Mouse (Mus musculus) heart, embryonic 10.5 days (tissue): ENCODE results near the gene Lmo7. TPM values are rescaled to one million over a fixed set of nuclear protein-coding genes. Genes with fewer than 3 reads are reported as not detected.

ENCODE experiments used
- DNase-seq: peaks from one replicate; pipeline ENCODE4 v3.0.0-alpha.2; 2017; ENCODE audit warnings: low spot score
- H3K27ac ChIP-seq: fragments of 300-500 bp; sonication (generic); 2 replicates; pipeline ENCODE4 v1.5.1; 2016; ENCODE audit warnings: mild to moderate bottlenecking
- H3K27me3 ChIP-seq: fragments of 300-500 bp; sonication (generic); 2 replicates; pipeline ENCODE4 v1.6.1; 2016; ENCODE audit warnings: mild to moderate bottlenecking; ENCODE audit not compliant: poor library complexity, insufficient read depth, severe bottlenecking
- H3K36me3 ChIP-seq: fragments of 300-500 bp; sonication (generic); 2 replicates; pipeline ENCODE4 v1.6.1; 2016; ENCODE audit warnings: mild to moderate bottlenecking, moderate library complexity
- H3K4me1 ChIP-seq: fragments of 300-500 bp; sonication (generic); 2 replicates; pipeline ENCODE4 v1.6.1; 2016; ENCODE audit warnings: mild to moderate bottlenecking
- H3K4me3 ChIP-seq: fragments of 300-500 bp; sonication (generic); 2 replicates; pipeline ENCODE4 v1.5.1; 2016; ENCODE audit warnings: mild to moderate bottlenecking, moderate library complexity
- H3K9me3 ChIP-seq: fragments of 300-500 bp; sonication (generic); 2 replicates; pipeline ENCODE4 v1.6.1; 2016; ENCODE audit warnings: mild to moderate bottlenecking, moderate library complexity
- WGBS: fragments of 180-500 bp; shearing (Covaris S2); methylation state at CpG from one replicate; pipeline ENCODE4 v1.1.7; 2016; 5-methylcytosine and 5-hydroxymethylcytosine counted together
- polyA plus RNA-seq: library from polyadenylated mRNA; unstranded; fragments of >200 nt; fragmentation: Nextera tagmentation; extraction: Ambion mirVana; gene quantifications from 2 replicates; pipeline ENCODE4 v1.2.1, GENCODE M21; 2016

The Lmo7 gene
- polyA plus RNA-seq, 1 experiment from 2014 or later = 79.4 TPM

GRCm38 (mm10) chr14:101784315-101784945 lies 54.7 kb downstream of the Lmo7 start:
- Histone ChIP-seq H3K9me3 (no peaks in the 10 kb centered on the region), H3K27ac (no peak overlapping the region), H3K36me3 (no peaks in the 10 kb centered on the region), H3K4me3 (no peak overlapping the region), H3K27me3 (no peaks in the 10 kb centered on the region), H3K4me1 (no peaks in the 10 kb centered on the region)
- no peak for DNase-seq
- 94% methylated on average over 3 of the region's 3 CpGs for WGBS

DNA sequence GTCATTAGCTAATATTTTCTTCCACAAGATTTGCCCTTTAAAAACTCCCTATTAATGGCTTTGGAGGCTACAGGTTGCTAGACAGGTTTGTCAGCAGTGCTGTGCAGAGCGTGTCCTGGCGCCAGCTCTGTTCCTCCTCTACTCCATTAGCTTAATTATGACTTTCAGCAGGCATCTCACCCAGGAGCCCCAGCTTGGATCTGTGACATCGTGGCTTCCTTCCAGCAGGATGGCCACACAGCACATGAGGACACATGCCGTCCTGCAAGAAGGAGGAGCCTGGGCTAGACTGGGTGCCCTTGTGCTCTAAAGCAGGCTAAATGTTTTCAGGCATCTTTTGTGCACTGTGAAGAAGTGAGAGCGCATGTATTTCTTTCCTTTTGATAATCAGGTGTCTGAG lies 58.1 kb downstream of the Lmo7 start:
- Histone ChIP-seq H3K36me3 (no peaks in the 10 kb centered on the region), H3K27ac (no peak overlapping the region), H3K9me3 (no peaks in the 10 kb centered on the region), H3K27me3 (no peaks in the 10 kb centered on the region), H3K4me3 (no peak overlapping the region), H3K4me1 (no peaks in the 10 kb centered on the region)
- 61% methylated on average over 5 of the region's 5 CpGs for WGBS
- DNase-seq = no peak

GRCm38 (mm10) chr14:101788475-101788874 lies 58.7 kb downstream of the Lmo7 start:
- Histone ChIP-seq H3K4me1 (no peaks in the 10 kb centered on the region), H3K36me3 (no peaks in the 10 kb centered on the region), H3K4me3 (no peak overlapping the region), H3K27ac (no peak overlapping the region), H3K9me3 (no peaks in the 10 kb centered on the region), H3K27me3 (no peaks in the 10 kb centered on the region)
- DNase-seq = no peak
- 59% methylated on average over 3 of the region's 6 CpGs for WGBS

GRCm38 (mm10) chr14:101794553-101795177 lies 64.9 kb downstream of the Lmo7 start:
- no peak for DNase-seq
- WGBS = 89% methylated on average over 10 of the region's 10 CpGs
- Histone ChIP-seq H3K27me3 (no peaks in the 10 kb centered on the region), H3K4me3 (no peak overlapping the region), H3K9me3 (no peaks in the 10 kb centered on the region), H3K27ac (no peak overlapping the region), H3K36me3 (no peaks in the 10 kb centered on the region), H3K4me1 (peaks cover 8% of the 10 kb centered on the region; the same call in 1 of the 2 replicates)

DNA sequence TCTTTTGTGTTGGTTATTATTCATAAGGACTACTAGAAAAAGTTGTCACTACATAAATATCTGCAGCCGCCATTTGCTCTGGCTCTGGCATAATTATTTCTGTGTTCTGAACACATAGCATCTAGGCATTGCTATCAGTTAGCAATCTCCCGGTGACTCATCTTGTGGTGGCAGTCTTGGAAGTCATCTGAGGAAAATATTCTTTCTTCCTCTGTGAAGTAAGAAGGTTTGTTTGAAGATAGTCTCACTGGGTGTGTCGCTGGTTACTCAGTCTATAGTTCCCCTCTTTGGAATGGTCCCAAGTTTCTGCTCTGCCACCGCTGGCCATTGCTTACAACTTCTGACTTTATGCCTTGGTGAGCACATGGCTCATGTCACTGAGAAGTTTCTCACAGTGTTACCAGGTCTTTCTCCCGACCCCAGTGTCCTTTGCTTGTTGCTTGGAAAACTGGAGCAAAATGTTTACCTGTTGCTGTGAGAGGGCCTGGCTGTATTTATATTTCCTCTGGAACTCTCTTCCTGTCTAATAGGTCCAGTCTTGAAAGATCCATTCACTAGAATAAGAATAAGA lies 68.3 kb downstream of the Lmo7 start:
- 77% methylated on average over 5 of the region's 5 CpGs for WGBS
- Histone ChIP-seq H3K4me3 (no peak overlapping the region), H3K27me3 (no peaks in the 10 kb centered on the region), H3K36me3 (no peaks in the 10 kb centered on the region), H3K4me1 (peaks cover 12% of the 10 kb centered on the region; the same call in 1 of the 2 replicates), H3K27ac (no peak overlapping the region), H3K9me3 (no peaks in the 10 kb centered on the region)
- no peak for DNase-seq

DNA sequence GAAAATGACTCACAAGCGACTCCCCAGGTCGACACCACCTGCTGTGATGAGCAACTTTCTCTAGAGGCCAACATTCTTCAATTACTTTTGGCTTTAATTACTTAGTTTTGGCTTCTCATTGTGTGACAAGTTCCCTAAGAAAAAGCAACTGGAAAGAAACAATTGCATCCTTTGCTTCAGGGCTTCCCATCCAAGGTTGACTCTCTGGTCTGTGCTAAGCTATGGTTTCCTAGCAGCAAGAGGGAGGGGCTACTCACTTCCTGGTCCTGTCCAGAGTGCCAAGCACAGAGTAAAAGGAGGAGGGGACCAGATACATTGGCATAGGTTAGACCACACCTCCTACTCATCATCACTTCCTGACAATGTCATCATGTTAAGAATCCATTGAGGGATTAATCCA lies 69.0 kb downstream of the Lmo7 start:
- no peaks in the 10 kb centered on the region for H3K27me3 ChIP-seq
- DNase-seq = no peak

DNA sequence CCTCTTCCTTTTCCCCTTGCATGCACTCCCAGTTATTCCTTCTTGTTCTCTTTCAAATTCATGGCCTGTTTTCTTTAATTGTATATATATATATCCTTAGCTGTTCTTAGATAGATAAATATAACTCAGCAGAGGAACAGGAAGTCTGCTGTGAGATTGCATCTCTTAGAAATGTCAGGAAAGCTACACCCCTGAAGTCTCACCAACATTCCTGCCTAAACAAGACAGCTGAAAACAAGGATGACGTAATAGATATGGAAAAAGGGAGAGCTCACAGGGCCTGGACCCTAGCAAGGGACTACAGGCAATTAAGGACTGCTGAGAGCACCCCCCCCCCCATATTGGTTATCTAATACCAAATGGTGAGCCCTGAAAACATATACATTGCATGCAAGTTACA lies 71.9 kb downstream of the Lmo7 start:
- no peak overlapping the region for H3K27ac ChIP-seq

More for the DNA sequence above, 69.0 kb downstream of the Lmo7 start:
- WGBS = 79% methylated on average over 2 of the region's 2 CpGs
- Histone ChIP-seq H3K36me3 (no peaks in the 10 kb centered on the region), H3K27ac (no peak overlapping the region), H3K9me3 (no peaks in the 10 kb centered on the region), H3K4me3 (no peak overlapping the region), H3K4me1 (peaks cover 12% of the 10 kb centered on the region; the same call in 1 of the 2 replicates)

GRCm38 (mm10) chr14:101804119-101804518 lies 74.4 kb downstream of the Lmo7 start:
- Histone ChIP-seq H3K27me3 (no peaks in the 10 kb centered on the region), H3K9me3 (no peaks in the 10 kb centered on the region), H3K27ac (no peak overlapping the region), H3K36me3 (no peaks in the 10 kb centered on the region), H3K4me3 (no peak overlapping the region), H3K4me1 (peaks cover 4% of the 10 kb centered on the region; the same call in 1 of the 2 replicates)
- no peak for DNase-seq
- 81% methylated on average over 4 of the region's 4 CpGs for WGBS

More for the DNA sequence above, 71.9 kb downstream of the Lmo7 start:
- WGBS = 26% methylated on average over 1 of the region's 1 CpGs
- Histone ChIP-seq H3K9me3 (no peaks in the 10 kb centered on the region), H3K4me3 (no peak overlapping the region), H3K4me1 (peaks cover 4% of the 10 kb centered on the region; the same call in 1 of the 2 replicates), H3K36me3 (no peaks in the 10 kb centered on the region), H3K27me3 (no peaks in the 10 kb centered on the region)
- no peak for DNase-seq

DNA sequence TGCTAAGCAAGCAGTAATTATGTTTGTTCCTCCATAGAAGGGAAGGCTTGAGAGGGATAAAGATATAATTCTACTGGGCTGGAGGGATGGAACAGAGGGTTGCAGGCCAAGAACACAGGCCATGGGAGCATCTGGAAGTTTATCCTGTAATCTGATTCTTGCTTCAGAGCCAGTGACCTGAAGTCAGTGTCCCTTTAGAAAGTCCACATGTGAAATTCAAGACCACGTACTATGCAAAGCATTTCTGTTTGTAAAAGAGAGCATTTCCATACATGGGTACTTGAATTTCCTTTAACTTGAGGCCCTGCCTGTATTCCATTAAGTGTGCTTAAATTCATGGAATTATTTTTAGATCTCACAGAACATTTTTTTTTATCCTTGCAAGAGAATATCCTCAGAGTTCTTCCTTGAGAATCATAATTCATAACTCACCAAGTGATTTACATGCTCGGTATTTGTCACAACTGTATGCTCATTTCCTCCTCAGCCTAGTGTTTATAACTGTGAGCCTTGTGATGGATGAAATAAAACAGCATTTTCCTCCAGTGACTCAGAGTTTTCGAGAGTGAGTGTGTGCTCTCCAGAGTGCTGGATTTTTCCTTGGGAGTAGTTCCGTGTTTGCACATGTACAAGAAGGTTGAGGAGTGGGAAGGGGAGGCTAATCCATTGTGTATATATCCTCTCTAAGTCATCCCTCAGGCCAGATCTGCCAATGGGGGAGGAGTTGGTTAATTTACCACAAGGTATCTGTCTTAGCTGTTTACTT lies 75.0 kb downstream of the Lmo7 start:
- no peak overlapping the region for H3K4me3 ChIP-seq
- H3K36me3 ChIP-seq = no peaks in the 10 kb centered on the region
- peaks cover 4% of the 10 kb centered on the region; the same call in 1 of the 2 replicates for H3K4me1 ChIP-seq
- no peak overlapping the region for H3K27ac ChIP-seq
- 63% methylated on average over 4 of the region's 4 CpGs for WGBS
- no peak for DNase-seq
- H3K9me3 ChIP-seq = no peaks in the 10 kb centered on the region
- H3K27me3 ChIP-seq = no peaks in the 10 kb centered on the region

GRCm38 (mm10) chr14:101805328-101805697 lies 75.6 kb downstream of the Lmo7 start:
- Histone ChIP-seq H3K27ac (no peak overlapping the region), H3K9me3 (no peaks in the 10 kb centered on the region), H3K27me3 (no peaks in the 10 kb centered on the region), H3K4me3 (no peak overlapping the region), H3K36me3 (no peaks in the 10 kb centered on the region), H3K4me1 (peaks cover 4% of the 10 kb centered on the region; the same call in 1 of the 2 replicates)
- 76% methylated on average over 7 of the region's 7 CpGs for WGBS
- DNase-seq = no peak

GRCm38 (mm10) chr14:101806058-101806457 lies 76.3 kb downstream of the Lmo7 start:
- WGBS = 77% methylated on average over 5 of the region's 5 CpGs
- H3K27ac ChIP-seq = no peak overlapping the region
- DNase-seq = no peak

DNA sequence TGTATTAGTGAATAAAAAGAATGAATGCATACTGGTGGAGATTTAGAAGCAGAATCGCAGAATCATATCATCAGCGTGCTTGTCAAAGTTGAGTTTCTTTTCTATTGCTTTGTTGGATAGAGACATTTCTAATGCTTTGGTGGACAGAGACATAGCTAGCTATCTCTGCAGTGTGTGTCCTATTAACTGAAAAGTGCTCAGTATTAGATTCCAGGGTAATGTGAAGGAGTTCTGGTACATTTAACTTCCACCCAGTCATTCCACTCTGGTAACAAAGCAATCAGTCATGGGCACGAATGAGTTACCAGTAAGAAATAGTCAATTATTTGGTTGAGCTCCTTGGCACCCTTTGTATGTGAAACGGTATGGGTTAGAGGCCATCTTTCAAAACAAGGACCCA lies 76.8 kb downstream of the Lmo7 start:
- no peak for DNase-seq
- peaks cover 4% of the 10 kb centered on the region; the same call in 1 of the 2 replicates for H3K4me1 ChIP-seq
- H3K36me3 ChIP-seq = no peaks in the 10 kb centered on the region
- WGBS = 83% methylated on average over 4 of the region's 4 CpGs
- no peak overlapping the region for H3K4me3 ChIP-seq
- no peaks in the 10 kb centered on the region for H3K9me3 ChIP-seq
- no peak overlapping the region for H3K27ac ChIP-seq
- H3K27me3 ChIP-seq = no peaks in the 10 kb centered on the region

More at GRCm38 (mm10) chr14:101806058-101806457, 76.3 kb downstream of the Lmo7 start:
- H3K9me3 ChIP-seq = no peaks in the 10 kb centered on the region
- peaks cover 4% of the 10 kb centered on the region; the same call in 1 of the 2 replicates for H3K4me1 ChIP-seq
- H3K36me3 ChIP-seq = no peaks in the 10 kb centered on the region
- no peaks in the 10 kb centered on the region for H3K27me3 ChIP-seq
- H3K4me3 ChIP-seq = no peak overlapping the region

GRCm38 (mm10) chr14:101816450-101816849 lies 86.7 kb downstream of the Lmo7 start:
- H3K4me1 ChIP-seq = peaks cover 8% of the 10 kb centered on the region; the same call in 1 of the 2 replicates
- no peak overlapping the region for H3K4me3 ChIP-seq
- H3K36me3 ChIP-seq = no peaks in the 10 kb centered on the region
- no peaks in the 10 kb centered on the region for H3K9me3 ChIP-seq
- H3K27me3 ChIP-seq = no peaks in the 10 kb centered on the region
- 48% methylated on average over 5 of the region's 5 CpGs for WGBS
- no peak for DNase-seq
- no peak overlapping the region for H3K27ac ChIP-seq
